In genomic region chr6:142545132-142545531, GRCm38 (mm10) we compare ENCODE assay signal across 10 mouse cellular contexts. TPM values are rescaled to one million over a fixed set of nuclear protein-coding genes. Genes with fewer than 3 reads are reported as not detected.
DNase-seq lines count a peak whose midpoint lies in the region; ATAC-seq lines count a peak whose summit lies in the region.
"Had no signal": no experiment of that assay in that cellular context is flagged by ENCODE, and none has a peak within 500 bp of the region (broad histone marks: within the 10 kb centered on the region; RNA-seq: fewer than 3 reads in every experiment).

No protein-coding gene starts in this region.

- H3K27me3 ChIP-seq in kidney, embryonic 15.5 days = no peaks in the 10 kb centered on the region
- H3K27me3 ChIP-seq in embryonic facial prominence, embryonic 14.5 days (replicated peaks; ENCODE audit: control insufficient read depth, insufficient read depth, low read length) = no peaks in the 10 kb centered on the region
- no peaks in the 10 kb centered on the region for H3K27me3 ChIP-seq in hindbrain, embryonic 14.5 days (ENCODE audit: control insufficient read depth, insufficient read depth, low read length)
- H3K27me3 ChIP-seq in midbrain, embryonic 13.5 days = no peaks in the 10 kb centered on the region

- WGBS in kidney, embryonic 15.5 days = 49% methylated on average over 14 of the region's 14 CpGs
- WGBS in embryonic facial prominence, embryonic 14.5 days = 47% methylated on average over 14 of the region's 14 CpGs
- 51% methylated on average over 14 of the region's 14 CpGs for WGBS in hindbrain, embryonic 14.5 days
- 59% methylated on average over 14 of the region's 14 CpGs for WGBS in midbrain, embryonic 13.5 days

- peaks cover 23% of the 10 kb centered on the region for H3K4me1 ChIP-seq in kidney, embryonic 15.5 days
- H3K4me1 ChIP-seq in embryonic facial prominence, embryonic 14.5 days (ENCODE audit: control insufficient read depth, insufficient read depth, low read length) = no peaks in the 10 kb centered on the region
- H3K4me1 ChIP-seq in hindbrain, embryonic 14.5 days (replicated peaks; ENCODE audit: control insufficient read depth, insufficient read depth, low read length) = no peaks in the 10 kb centered on the region
- no peaks in the 10 kb centered on the region for H3K4me1 ChIP-seq in midbrain, embryonic 13.5 days (replicated peaks)

- H3K9ac ChIP-seq in kidney, embryonic 15.5 days = no peak overlapping the region
- no peak overlapping the region for H3K9ac ChIP-seq in embryonic facial prominence, embryonic 14.5 days (ENCODE audit: low read depth, low read length)
- H3K9ac ChIP-seq in hindbrain, embryonic 14.5 days = no peak overlapping the region
- no peak overlapping the region for H3K9ac ChIP-seq in midbrain, embryonic 13.5 days (replicated peaks)

- H3K27ac ChIP-seq in kidney, embryonic 15.5 days = peak overlapping the region; percentile 71
- no peak overlapping the region for H3K27ac ChIP-seq in embryonic facial prominence, embryonic 14.5 days (replicated peaks; ENCODE audit: low read depth, low read length)
- H3K27ac ChIP-seq in hindbrain, embryonic 14.5 days = no peak overlapping the region
- H3K27ac ChIP-seq in midbrain, embryonic 13.5 days = no peak overlapping the region

- no peak for DNase-seq in kidney, postnatal 25 days
- DNase-seq in embryonic facial prominence, embryonic 14.5 days (ENCODE audit: low spot score) = peak; percentile 70
- DNase-seq in hindbrain, embryonic 14.5 days (ENCODE audit: low spot score) = no peak
- no peak for DNase-seq in left cerebral cortex, postnatal 4 days
- no peak for DNase-seq in left cerebral cortex, postnatal 25 days (ENCODE audit: low spot score in 2 of 2)
- DNase-seq in adrenal gland, adult 8-10 months = no peak
- DNase-seq: cerebellum, adult 11 months; thymus, adult 2 months had no signal

- intact Hi-C loops in left cerebral cortex, postnatal 4 days (cut with DNase I) = no loop called here
- intact Hi-C loops in left cerebral cortex, postnatal 25 days (cut with DNase I) = no loop called here

- no peaks in the 10 kb centered on the region for H3K36me3 ChIP-seq in kidney, embryonic 15.5 days
- H3K36me3 ChIP-seq in embryonic facial prominence, embryonic 14.5 days (ENCODE audit: control insufficient read depth, insufficient read depth, low read length) = no peaks in the 10 kb centered on the region
- H3K36me3 ChIP-seq in hindbrain, embryonic 14.5 days (replicated peaks; ENCODE audit: control insufficient read depth, insufficient read depth) = no peaks in the 10 kb centered on the region
- no peaks in the 10 kb centered on the region for H3K36me3 ChIP-seq in midbrain, embryonic 13.5 days

- H3K4me3 ChIP-seq in kidney, embryonic 15.5 days (replicated peaks) = no peak overlapping the region
- 0 out of 2 replicates have a peak overlapping the region, but pooled peaks have one; percentile 2 for H3K4me3 ChIP-seq in embryonic facial prominence, embryonic 14.5 days (ENCODE audit: low read depth, low read length)
- H3K4me3 ChIP-seq in hindbrain, embryonic 14.5 days (replicated peaks; ENCODE audit: low read length) = no peak overlapping the region
- no peak overlapping the region for H3K4me3 ChIP-seq in midbrain, embryonic 13.5 days (replicated peaks)

- no peak for ATAC-seq in kidney, embryonic 15.5 days (replicated peaks; ENCODE audit: low FRiP score)
- peak; percentile 63; the same call in 1 of the 2 replicates for ATAC-seq in embryonic facial prominence, embryonic 14.5 days (ENCODE audit: low read depth)
- ATAC-seq in hindbrain, embryonic 14.5 days (ENCODE audit: low FRiP score) = no peak
- ATAC-seq in midbrain, embryonic 13.5 days = no peak

- peak overlapping the region; percentile 15 for H3K4me2 ChIP-seq in kidney, embryonic 15.5 days
- H3K4me2 ChIP-seq in embryonic facial prominence, embryonic 14.5 days (ENCODE audit: low read depth, low read length) = peak overlapping the region; percentile 42
- peak overlapping the region; percentile 25; the same call in 1 of the 2 replicates for H3K4me2 ChIP-seq in hindbrain, embryonic 14.5 days (replicated peaks)
- peak overlapping the region; percentile 38 for H3K4me2 ChIP-seq in midbrain, embryonic 13.5 days (replicated peaks)

- H3K9me3 ChIP-seq in kidney, embryonic 15.5 days (replicated peaks) = no peaks in the 10 kb centered on the region
- no peaks in the 10 kb centered on the region for H3K9me3 ChIP-seq in embryonic facial prominence, embryonic 14.5 days (ENCODE audit: control insufficient read depth, low read length)
- no peaks in the 10 kb centered on the region for H3K9me3 ChIP-seq in hindbrain, embryonic 14.5 days (ENCODE audit: control insufficient read depth, low read length)
- no peaks in the 10 kb centered on the region for H3K9me3 ChIP-seq in midbrain, embryonic 13.5 days

RNA-seq across cellular contexts. Expression of gene Kcnj8, which starts 26.3 kb away (rescaled TPM):
- 24.4 and 26.8 TPM in 2 replicates for polyA plus RNA-seq in kidney, embryonic 15.5 days (2015; fragmentation: Nextera tagmentation; extraction: Ambion mirVana)
- 16.8 and 21.0 TPM in 2 replicates for polyA plus RNA-seq in embryonic facial prominence, embryonic 14.5 days (2014; fragmentation: Nextera tagmentation; extraction: Ambion mirVana)
- polyA plus RNA-seq in hindbrain, embryonic 14.5 days (2014; fragmentation: Nextera tagmentation; extraction: Ambion mirVana) = 12.4 and 12.9 TPM in 2 replicates
- polyA plus RNA-seq in midbrain, embryonic 13.5 days (2015; fragmentation: Nextera tagmentation; extraction: Ambion mirVana) = 11.0 and 11.4 TPM in 2 replicates
- 1 to 10 TPM; 4.2 to 4.4 TPM for total RNA-seq in left cerebral cortex, postnatal 4 days (2021)
- total RNA-seq in left cerebral cortex, postnatal 25 days (2021) = 1 to 10 TPM; 2.0 to 3.0 TPM
- total RNA-seq in adrenal gland, adult 8-10 months (2022) = 10 to 100 TPM in 2 of 4 experiments, 1 to 10 TPM in 2; 8.3 to 11.8 (median 10.1) TPM

RNA-seq across cellular contexts. Expression of gene Ldhb, which starts 37.4 kb away (rescaled TPM):
- polyA plus RNA-seq in kidney, embryonic 15.5 days (2015; fragmentation: Nextera tagmentation; extraction: Ambion mirVana) = 697 and 713 TPM in 2 replicates
- polyA plus RNA-seq in embryonic facial prominence, embryonic 14.5 days (2014; fragmentation: Nextera tagmentation; extraction: Ambion mirVana) = 218 and 247 TPM in 2 replicates
- polyA plus RNA-seq in hindbrain, embryonic 14.5 days (2014; fragmentation: Nextera tagmentation; extraction: Ambion mirVana) = 483 and 499 TPM in 2 replicates
- polyA plus RNA-seq in midbrain, embryonic 13.5 days (2015; fragmentation: Nextera tagmentation; extraction: Ambion mirVana) = 466 and 473 TPM in 2 replicates
- 100 to 1,000 TPM; 205 to 218 TPM for total RNA-seq in left cerebral cortex, postnatal 4 days (2021)
- total RNA-seq in left cerebral cortex, postnatal 25 days (2021) = 100 to 1,000 TPM; 832 to 838 TPM
- total RNA-seq in adrenal gland, adult 8-10 months (2022) = 100 to 1,000 TPM; 147 to 183 (median 159) TPM
